Mouse (Mus musculus): ENCODE measurements at regions not wholly inside any gene's neighbourhood (a gene's known extent, or its start where the extent isn't known, plus 50 kb on each side); places are given as distances from the start of the nearest gene placed in this dataset.

GRCm38 (mm10) chr8:89232318-89232717, 188.4 kb upstream of the Sall1 start:
- no peak for TF ChIP-seq EP300 (IDR thresholded peaks at IDR 0.05; ENCODE audit: low read depth)
- TF ChIP-seq CTCF (IDR thresholded peaks at IDR 0.05; ENCODE audit: low read depth) = no peak

All from heart, postnatal 0 days (tissue).